Mouse (Mus musculus) frontal cortex, postnatal 25 days (tissue): Measurements from ENCODE around the gene Sp3.
A peak's percentile ranks its signal among the peaks of the same experiment; 100 is the strongest.
"Not testable (repeated sequence)": the region's sequence is repeated elsewhere in the genome, so short reads cannot be mapped to it uniquely, and the experiment has no call there.

Experiments used
- DNase-seq, 2 experiments: peaks; one replicate each; pipeline ENCODE4 v3.0.0; 2022; ENCODE audit warnings: low spot score in 2 of 2

The Sp3 gene

DNA sequence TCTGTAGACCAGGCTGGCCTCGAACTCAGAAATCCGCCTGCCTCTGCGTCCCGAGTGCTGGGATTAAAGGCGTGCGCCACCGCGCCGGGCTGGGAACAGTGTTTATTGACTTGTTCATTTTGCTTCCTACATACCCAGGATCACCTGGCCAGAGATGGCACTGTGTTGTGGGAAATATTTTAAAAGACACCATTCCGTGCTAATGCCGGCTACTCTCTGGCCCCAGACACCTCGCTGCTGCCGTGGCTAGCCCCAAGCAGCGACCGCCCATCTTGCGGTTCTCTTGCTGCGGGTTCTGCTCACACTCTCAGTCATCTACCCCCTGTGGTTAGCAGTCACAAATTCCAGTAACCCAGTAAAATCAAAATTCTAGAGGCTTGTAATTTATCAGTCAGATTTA is 12.3 kb upstream of the Sp3 start:
- no peak for DNase-seq

DNA sequence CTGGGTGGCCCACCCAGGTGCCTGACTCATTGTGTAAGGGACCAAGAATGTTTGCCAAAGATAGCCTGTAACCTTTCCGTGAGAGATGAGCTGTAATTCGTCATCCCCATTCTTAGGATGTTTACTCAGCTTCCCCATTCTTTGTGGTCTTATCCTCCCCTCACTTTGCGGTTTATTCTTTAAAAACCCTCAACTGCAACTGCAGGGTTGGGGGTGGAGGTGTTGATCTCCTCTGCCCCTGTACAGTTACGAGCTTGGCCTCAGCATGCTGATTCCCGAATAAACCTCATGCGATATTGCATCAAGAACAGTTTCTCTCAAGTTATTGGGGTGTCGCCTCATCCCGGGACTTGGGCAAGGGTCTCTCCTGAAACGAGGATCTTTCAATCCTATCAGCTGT is 8.7 kb upstream of the Sp3 start:
- DNase-seq: not testable (repeated sequence)

DNA sequence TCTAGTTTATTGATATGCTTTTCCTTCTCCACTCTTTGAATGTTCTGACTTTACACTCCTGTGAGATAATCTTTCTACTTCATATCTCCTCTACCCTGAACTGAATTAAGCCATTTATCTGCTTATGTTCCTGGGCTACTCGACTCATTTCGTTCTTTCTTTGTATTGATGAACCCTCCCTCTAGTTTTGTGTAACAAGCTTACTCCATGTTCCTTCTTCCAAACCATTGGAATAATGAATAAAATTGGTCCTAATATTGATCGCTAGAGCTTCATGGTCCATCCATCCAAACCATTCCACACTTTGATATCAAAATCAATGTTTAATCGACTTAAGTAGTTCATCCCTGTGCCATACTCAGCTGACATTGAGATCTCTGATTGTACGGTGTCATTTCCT is 6.4 kb upstream of the Sp3 start, which contains the start of gene Gm11084:
Gene Gm11084, minus strand, starts transcription at position 101 of the 400 bp plus-strand sequence.
- DNase-seq: no peak

DNA sequence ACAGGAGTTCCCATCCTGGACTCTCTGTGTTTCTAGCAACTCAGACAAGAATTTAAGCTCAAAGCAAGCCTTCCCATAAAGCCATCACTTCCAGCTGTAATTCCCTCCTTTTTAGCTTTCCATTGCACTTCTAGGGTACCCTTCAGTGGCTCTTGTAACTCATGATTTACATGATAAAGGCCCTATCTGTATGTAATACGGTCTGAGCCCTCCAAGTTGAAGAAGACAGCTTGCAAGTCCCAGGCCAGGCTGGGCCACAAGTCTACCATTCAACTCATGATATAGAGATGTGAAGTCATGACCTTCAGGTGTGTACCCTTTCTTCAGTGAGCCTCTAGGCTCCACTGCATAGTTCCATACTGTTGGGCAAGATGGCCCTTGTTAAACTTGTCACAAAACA is 5.3 kb upstream of the Sp3 start:
- no peak for DNase-seq

DNA sequence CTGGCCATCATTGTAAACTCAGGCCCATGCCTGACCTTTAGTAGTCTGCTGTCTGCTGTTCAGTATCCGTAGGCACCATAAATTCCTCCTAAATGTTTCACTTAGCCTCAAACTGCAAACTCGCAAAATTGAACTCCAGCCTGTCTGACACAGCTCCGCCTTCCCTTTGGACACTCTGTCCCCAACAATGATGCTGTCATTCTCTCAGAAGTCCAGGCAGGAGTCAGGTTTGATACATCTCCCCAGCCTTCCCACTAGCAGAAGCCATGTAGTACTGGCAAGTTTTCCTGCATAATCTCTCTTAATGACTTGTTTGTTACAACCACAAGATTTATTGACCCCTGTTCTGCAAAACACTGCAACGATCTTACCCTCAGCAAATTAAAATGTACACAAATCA is 4.6 kb upstream of the Sp3 start:
- no peak for DNase-seq

DNA sequence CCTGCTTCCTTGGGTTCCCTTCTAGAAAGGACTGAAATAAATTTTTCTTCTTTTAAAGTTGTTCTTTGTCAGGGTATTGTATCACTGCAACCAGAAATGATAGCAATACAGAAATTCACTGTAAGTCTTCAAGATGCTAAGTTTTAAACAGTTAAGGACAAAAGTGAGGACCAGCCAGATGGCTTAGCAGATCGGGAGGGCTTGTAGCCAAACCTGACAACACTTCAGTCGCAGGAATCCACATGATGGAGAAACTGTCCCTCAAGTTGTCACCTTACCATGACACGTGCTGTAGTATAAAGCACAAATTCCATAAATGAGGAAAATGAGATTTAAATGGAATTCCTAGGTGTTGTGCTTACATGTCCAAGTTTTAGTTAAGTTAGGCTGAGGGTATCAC is 3.0 kb upstream of the Sp3 start:
- DNase-seq: no peak

DNA sequence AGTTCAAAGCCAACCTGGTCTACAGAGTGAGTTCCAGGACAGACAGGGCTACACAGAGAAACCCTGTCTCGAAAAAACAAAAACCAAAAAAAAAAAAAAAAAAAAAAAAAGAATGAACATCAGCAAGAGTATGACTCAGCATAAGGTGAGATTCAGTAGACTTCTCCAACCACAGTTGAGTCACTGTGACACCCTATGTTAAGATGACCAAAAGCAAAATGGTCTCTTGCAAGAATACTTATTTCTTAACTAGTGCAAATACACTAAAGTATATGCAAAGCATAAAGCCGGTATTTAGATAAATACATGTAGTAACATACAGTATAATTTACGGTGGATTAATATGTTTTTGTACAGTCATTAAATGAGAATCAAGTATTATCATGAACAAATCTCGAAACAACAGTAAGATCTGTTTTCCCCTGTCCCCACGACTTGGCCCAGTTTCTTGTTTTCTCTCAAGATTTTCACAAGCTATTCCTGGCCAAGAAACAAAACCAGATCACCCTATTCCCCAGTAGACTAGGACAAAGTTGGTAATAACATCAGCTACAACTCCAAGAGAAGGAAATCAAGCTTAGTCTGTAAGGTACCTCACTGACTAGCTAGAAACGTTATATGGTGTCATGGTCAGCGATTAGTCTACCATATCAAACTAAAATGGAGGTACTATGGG is 2.0 kb upstream of the Sp3 start:
- DNase-seq: no peak

DNA sequence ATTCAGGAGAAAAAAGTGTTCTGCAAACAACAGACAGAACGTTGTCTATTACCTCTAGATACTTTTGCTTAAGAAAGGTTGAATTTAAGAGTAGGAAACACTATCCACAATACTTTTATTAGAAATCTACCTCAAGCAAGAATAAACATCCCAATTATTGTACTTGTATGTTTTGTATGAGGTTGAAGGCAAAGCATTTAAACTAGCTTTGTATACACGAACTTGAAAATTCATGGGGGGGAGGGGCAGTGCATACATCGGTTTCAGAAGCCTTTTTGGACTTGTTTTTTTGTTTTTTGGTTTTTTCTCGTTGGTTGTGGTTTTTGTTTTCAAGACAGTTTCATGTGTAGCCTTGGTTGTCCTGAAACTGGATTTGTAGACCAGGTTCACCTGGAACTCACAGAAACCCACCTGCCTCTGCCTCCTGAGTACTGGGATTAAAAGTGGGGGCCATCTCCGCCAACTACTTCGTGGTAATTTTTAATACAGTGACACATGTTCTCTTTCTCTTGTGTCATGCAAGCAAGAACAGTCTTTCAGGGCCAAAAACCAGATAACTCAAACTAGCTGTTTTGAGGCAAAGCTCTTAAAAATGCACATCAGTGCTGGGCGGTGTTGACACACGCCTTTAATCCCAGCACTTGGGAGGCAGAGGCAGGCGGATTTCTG is 1.3 kb upstream of the Sp3 start:
- no peak for DNase-seq

DNA sequence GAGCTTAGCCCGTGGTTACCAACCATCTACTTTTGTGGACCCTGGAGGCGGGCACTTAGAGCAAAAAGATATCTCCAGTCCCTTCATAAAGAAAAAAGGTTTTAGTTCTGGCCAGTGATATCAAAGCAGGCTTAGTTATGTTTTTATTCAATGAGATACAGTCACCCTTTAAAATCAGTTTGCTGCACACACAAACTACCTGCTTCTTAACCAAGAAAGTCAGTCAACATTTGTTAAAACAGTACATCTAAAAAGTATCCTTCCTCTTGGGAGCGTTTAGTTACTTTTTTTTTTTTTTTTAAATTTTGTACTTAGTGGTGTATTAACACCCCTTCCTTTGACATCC is 802 bp upstream of the Sp3 start:
- no peak for DNase-seq

DNA sequence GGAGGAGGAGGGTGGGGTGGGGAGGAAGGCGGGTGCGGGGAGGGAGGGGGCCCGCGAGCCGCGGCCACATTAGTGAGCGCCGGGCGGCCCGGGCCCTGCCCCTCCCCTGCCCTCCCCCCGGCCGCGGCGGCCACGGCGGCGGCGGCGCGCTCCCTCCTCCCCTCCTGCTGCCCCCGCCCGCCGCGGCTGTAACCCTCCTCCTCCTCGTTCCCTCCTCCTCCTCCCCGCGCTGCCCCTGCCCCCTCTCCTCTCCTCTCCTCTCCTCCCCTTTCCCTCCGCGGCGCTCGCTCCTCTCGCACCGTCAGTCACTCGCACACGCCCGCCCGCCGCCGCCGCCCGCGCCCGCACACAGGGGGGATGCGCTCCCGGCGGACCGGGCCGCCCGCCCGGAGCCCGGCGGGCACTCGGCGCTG is 581 bp downstream of the Sp3 start:
- peak; percentile 45 to 52 for DNase-seq

DNA sequence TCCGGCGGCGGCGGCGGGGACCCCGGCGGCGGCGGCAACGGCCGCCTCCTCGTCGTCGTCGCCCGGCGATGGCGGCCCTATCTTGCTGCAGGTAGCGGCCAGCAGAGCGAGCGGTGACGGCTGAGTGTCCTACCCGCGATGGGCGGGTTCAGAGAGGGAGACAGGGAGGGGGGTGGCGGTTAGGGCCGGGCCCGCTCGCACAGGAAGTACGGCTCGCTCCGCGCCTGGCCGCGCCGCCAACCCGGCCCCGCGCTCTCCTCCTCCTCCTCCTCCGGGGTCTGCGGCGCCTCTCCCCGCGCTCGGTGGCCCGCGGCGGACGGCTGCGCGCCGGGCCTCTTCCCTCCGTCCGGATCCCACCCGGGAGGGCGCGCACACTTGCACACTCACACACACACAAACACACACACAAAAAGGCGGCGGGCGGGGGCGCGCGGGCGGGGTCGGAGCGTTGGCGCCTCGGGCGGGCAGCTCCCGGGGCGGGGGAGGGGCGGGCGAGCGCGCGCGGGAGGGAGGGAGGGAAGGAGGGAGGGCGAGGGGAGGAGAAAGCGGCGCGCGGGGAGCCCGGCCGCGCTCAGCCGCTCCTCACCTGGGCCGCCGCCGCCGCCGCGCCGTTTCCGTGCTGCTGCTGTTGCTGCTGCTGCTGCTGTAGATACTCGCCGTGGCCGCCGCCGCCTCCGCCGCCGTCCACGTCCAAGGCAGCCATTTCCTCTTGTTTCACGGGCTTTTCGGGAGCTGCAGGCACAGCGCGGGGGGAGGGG is 1.2 kb downstream of the Sp3 start:
- DNase-seq: peak; percentile 63 to 67

DNA sequence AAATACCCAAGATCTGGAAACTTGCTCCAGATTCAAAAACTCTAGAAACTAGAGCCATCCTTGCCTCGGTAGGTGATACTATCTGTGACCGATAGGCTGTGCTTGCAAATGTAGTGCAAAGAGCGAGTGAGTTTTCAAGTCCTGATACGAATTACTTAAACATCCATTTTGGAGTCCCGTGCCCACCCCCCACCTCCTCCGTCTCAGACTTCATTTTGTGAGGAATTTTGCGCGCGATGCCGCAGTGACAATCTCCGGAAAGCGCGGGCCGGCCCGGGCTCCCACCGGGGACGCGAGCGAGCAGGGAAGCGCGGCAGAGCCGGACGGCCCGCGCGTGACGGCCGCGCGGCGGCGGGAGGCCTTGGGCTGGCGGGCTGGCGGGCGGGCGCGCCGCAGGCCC is 1.8 kb downstream of the Sp3 start:
- peak; percentile 17 for DNase-seq

DNA sequence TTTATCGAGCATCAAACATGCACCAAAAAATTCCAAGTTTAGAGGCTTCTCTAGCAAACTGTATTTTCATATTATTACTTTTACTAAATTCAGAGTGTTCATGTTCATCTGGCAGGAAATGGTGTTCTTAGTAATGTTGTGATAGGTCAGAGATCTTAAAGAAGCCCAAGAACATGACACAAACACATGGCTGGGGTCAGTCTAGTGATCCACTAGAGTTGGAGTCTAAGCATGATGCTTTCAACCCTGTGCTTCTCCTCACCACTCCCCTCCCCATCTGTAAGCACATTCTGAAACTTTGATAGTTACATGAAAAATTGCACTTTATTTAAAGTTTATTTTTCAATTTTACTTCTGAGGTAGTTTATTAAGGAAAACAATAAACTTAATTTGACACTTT is 3.0 kb downstream of the Sp3 start:
- no peak for DNase-seq

DNA sequence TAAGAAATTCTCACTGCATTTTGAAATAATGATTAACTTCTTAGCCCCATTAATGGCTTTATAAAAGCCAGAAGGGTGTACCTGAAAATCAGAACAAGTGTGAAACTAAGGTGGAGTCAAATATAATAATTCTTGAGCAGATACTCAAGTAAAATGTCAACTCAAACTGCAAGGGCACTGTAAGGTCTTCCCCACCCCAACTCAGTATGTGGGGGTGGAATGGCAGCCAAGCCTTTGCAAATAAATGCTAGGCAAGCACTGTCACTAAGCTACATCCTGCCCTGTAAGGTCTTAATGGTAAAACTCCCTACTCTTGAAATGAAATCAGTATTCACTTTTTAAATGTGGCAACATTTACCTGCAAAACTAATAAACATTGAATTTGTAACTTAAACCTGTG is 4.2 kb downstream of the Sp3 start:
- no peak for DNase-seq

DNA sequence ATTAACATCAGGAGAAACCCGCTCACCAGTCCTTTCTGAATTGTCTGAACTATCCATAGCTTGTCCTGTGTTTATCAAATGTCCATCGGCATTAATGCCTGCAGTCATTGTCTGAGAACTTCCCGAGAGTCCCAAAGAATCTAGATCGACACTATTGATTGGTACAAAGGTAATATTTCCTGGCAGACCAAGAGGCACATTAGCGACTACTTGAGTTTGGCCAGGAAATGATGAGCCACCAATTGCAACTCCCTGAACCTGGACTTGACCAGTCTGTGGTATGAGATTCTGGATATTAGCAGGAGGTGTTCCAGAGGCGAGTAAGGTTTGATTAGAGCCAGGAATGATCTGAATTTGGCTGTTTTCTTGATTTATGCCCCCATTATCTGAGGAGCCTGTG is 9.4 kb downstream of the Sp3 start:
- no peak for DNase-seq

DNA sequence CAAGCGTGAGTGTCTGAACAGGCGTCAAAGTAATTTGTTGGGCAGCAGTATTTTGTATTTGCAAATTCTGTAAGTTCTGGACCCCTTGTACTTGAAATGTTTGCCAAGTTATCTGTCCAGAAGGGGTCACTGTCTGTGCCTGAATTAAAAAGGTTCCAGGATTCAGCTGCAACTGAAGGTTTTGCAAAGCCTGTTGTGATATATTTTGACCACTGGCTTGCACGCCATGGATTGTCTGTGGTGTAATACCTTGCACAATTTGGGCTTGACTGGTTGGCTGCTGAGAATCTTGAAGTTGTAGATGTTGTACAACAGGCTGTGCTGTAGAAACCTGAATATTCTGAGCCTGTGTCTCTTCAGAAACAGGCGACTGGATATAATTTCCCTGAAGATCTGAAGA is 9.9 kb downstream of the Sp3 start:
- no peak for DNase-seq

DNA sequence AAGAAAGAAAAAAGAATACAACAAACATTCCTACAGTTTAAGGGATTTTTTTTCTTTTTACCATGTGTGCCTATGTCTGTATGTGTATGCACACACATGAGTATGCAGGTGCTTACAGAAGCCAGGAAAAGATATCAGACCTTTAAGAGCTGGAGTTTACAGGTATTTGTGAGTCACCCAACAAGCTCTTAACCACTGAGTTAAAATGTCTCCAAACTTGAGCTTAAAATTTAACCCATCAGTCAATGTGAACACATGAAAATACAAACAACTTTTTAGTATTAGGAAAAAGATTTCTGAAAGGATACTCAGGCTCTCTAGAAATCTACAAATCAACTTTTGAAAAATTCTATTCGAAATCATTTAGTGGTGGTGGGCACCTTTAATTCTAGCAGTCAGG is 11.7 kb downstream of the Sp3 start:
- no peak for DNase-seq

DNA sequence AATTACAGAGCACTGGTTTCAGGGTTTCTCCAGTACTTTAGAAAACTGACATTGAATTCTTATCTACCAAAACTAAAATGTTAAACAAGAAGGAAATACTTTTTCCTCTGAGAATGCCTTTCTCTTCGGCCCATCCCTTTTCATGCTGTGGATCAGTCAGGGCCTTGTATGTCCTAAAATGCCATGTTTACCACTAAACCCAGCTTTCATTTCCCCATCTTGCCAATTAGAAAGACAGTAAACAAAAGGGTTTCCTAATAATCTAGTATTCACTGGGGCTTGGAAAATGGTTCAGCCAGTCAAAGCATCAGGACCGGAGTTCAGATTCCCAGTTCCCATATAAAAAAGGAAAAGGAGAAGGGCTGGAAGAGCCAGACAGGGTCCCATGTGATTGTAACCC is 14.8 kb downstream of the Sp3 start:
- DNase-seq: no peak

DNA sequence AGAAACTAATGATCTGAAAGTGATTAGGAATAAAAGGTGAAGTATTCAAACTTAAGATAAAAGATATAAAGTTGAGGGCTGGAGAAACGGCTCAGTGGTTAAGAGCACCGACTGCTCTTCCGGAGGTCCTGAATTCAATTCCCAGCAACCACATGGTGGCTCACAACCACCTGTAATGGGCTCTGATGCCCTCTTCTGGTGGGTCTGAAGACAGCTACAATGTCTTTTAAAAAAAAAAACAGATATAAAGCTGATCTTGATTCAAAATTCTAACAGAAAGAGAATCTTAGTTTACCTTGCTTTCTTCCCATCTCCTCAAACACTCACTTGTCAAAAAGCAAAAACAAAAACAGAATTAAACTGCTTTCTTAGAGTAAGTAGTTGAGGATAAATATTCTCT is 23.8 kb downstream of the Sp3 start:
- DNase-seq: no peak

DNA sequence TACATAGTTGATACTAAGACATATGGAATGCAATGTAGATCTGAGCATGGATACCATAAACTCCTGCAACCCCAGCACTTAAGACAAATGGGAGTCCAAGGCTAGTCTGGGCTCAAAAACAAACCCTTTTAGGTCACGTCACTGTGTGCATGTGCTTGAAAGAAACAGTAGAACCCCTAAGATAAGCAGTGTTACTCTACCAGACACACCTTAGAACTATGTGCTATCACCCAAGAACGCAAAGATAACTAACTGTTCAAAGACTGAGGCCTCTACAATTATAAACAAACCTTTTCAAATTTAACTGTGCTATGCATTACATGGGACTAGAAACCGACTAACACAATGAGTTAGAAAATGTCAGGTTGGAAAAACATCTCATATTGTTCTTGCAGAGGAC is 27.3 kb downstream of the Sp3 start:
- no peak for DNase-seq

DNA sequence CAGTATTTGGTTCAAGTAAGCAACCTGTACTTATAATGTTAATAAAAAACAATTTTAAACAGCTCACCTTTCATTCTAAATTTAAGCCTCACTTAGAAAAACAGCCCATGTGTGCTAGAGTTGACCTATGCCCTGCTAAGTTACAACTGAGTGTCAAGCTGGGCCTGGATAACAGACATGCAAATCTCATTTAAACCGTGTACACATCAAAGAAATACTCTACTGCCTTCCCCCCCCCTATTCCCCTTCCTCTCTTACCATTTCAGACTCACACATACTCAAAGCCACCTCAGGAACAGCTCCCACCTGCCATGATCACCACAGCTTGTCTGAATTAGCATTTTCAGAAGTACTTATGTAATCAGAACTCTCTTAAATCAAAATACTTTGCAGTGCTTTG is 44.3 kb downstream of the Sp3 start:
- no peak for DNase-seq

DNA sequence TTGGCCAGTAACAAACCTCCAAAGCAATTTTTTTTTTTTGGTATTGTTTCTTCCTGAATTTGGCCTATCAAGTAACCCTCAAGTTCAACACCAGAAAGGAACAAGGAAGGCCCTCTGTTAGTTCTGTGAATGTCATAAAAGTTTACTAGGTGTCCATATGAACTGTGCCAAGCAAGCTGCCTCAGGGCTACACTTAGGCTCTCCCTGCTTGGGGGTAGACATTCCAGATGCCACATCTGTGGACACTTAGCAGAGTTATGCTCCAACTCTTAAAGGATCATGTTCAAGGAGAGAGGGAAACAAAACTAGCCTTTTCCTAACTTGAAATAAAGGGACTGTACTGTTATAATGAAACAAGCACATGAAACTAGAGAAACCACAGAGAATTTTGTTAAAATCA is 48.1 kb downstream of the Sp3 start:
- no peak for DNase-seq

DNA sequence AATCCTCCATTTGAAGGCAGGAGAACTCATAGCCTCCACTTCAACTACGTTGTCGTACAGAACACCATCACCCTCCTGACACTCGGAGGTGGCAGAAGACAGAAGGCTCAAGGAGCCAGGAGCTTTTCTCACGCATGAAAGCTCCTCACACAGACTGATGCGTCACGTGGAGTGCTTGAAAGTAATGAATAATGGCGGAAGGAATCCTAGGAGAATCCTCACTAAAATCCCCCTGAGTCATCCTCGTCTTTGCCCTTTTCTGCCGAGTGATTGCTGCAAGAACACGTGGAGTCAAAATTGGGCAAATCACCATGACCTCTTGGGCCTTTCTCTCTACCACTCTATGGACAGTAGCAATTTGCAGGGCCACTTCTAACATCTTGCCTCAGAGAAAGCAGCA is 55.3 kb downstream of the Sp3 start:
- no peak for DNase-seq
